Mouse (Mus musculus) thymus, postnatal 36 days (tissue): ENCODE data around the gene Tcf3.

Experiments used
- DNase-seq, 2 experiments: peaks; one replicate each; pipeline ENCODE4 v3.0.0; 2022; ENCODE audit warnings: mixed read lengths in 2 of 2

Tcf3 gene

GRCm38 (mm10) chr10:80436276-80436675 lies 2.8 kb upstream of the Tcf3 start:
- peak in 1 of 2 experiments; percentile 58 for DNase-seq

- DNase-seq = no peak
Observed at GRCm38 (mm10) chr10:80435764-80436163, 2.3 kb upstream of the Tcf3 start.

DNA sequence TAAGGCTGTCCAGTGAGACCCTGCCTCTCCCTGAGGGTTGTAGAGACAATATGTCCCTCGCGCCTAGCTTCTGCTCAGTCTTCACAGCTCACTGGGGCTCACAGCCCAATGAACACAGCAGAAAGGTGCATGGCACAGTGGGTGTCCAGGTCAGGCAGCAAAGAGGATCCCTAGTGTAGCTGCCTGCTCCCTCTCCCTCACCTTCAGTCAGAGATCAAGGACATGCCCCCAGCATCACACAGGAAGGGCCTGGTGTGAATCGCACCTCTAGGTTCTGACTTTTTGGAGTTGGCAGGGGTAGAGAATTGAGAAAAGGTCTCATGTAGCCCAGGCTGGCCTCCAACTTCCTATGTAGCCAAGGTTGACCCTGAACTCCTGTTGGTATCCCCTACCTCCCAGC lies 1.4 kb upstream of the Tcf3 start:
- DNase-seq = no peak

- DNase-seq = no peak
Observed at GRCm38 (mm10) chr10:80434233-80434592, 766 bp upstream of the Tcf3 start.

- DNase-seq = peak; percentile 59 to 77
Observed at GRCm38 (mm10) chr10:80432936-80433512, 423 bp downstream of the Tcf3 start.

- no peak for DNase-seq
Observed at GRCm38 (mm10) chr10:80432387-80432785, 1.1 kb downstream of the Tcf3 start.

DNA sequence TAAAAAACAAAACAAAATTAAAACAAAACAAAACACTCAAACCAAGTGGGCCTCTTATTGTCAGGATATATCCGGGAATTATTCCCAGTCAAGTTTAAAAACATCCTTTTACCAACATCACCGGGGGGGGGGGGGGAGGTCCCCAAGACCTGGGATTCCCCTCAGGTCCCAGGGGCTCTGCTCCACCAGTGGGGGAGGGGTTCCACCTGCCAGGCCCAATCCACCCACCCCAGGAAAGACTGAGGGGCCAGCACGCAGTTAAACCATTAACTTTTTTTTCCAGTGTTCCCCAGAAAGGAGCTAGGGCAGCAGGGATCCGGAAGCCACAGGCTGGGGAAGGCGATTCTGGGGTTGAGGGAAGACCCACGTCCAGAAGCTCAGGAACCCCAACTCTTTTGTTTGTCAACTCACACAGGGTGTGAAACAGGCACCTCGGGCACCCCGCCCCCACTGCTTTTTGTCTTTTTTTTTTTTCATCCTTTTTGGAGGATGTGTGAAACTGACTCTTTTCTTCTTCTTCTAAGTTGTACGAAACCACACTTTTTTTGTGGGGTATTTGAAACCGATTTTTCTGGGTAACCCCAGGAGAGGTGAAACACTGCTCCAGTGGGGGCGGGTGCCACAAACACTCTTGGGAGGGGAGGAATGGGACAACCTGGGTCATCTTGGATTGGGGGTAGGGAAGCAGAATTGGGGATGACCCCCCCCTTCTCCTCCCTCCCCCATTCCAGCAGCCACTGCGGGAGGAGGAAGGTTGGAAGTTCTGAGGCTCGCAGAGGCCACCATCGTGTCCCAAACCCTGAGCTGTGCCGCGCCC lies 1.7 kb downstream of the Tcf3 start:
- peak; percentile 55 to 61 for DNase-seq

- peak in 1 of 2 experiments; percentile 40 for DNase-seq
Observed at GRCm38 (mm10) chr10:80430375-80430980, 3.0 kb downstream of the Tcf3 start.

DNA sequence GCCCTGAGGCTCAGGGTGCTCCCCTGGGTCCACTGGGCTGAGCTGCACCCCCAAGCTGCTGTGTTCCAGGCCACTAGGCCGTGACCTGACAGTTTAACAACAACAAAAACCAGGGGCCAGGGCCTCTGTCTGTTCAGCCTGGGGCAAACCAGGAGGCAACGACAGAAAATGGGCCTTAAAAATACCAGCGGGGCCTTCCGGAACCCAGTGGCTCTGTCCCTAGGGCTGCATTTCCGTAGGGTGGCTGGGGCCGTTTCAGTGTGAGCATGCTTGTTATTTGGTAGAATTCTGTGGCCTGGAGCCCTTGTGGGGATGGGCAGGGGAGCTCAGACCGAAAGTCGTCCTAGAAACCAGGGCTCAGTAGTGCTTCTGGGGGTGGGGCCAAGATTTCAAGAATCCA lies 3.6 kb downstream of the Tcf3 start:
- DNase-seq = no peak

GRCm38 (mm10) chr10:80425041-80425440 lies 8.4 kb downstream of the Tcf3 start:
- no peak for DNase-seq

- DNase-seq = peak in 1 of 2 experiments; percentile 60
Observed at GRCm38 (mm10) chr10:80423562-80423961, 9.9 kb downstream of the Tcf3 start.

DNA sequence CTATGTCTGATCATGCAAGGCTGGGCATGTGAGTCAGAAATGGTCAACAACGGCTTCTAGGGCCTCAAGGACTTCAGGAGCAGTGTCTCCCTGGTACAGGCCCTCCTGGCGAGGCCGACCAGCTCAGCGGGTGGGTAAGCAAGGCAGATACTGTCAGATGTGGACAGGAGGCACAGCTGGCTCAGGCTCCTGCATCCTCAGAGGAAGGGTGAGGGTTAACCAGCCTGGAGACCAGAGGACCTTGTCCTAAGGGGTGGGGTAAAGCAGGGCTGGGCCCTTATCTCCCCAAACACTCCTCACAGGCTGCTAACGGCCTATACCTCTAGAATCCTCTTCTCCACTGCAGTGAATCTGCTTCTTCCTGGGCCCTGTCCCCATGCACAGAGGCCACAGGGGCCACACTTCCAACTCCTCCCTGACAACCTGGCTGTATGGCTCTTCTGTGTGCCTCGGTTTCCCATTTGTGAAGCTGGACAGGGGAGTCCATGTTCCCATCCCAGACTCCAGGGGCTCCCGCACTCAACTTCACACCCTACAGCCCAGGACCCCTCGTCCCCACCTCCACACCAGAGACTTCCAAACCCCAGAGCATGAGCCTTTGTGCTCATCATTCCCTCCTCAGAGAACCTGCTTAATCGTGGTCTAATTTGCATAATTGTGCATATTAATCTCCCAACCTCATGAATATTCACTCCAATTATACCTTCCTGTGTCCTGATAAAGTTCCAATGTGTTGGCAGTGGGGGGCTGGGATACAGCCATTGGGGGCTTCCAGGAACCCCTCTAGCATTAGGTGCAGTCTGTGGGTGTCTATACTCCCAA lies 11.6 kb downstream of the Tcf3 start:
- no peak for DNase-seq

GRCm38 (mm10) chr10:80421208-80421607 lies 12.2 kb downstream of the Tcf3 start:
- no peak for DNase-seq

DNA sequence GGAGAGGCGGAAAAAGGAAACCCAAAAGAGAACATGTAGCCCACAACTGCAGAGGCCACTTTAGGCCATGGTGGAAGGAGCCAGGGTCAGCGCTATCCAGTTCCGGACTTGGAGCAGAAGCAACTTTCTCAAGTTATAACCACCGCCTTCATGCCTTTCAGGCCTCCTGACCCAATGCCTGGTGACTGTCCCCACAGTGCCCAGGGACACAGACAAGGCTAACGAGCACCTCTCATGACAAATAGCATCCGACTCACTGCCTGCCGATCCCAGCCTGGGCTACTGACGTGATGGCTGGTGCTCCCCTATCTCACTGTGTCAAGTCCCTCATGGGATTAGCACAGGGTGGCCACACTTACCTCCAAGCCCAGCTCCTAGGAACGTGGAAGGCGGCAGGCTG lies 12.7 kb downstream of the Tcf3 start:
- DNase-seq = no peak

GRCm38 (mm10) chr10:80419419-80419818 lies 14.0 kb downstream of the Tcf3 start:
- no peak for DNase-seq

GRCm38 (mm10) chr10:80418311-80418710 lies 15.1 kb downstream of the Tcf3 start:
- no peak for DNase-seq

DNA sequence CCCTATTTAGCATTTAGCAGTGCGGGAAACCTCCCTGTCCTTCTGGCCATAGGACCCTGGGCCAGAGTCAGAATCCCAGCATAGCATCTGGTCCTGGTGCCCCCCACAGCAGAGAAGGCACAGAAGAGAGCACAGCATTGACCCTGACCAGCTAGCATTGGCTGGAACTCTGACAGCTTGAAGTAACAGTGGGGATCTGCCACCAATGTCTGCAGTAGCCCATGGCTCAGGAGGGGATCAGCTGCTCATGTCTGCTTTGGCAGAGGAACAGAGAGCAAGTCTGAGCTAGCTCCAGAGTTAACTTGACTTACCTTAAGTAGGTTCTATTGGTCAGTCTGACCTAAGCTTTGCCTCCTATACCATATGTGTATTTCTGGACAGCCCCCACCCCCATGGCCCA lies 15.6 kb downstream of the Tcf3 start:
- no peak for DNase-seq

DNA sequence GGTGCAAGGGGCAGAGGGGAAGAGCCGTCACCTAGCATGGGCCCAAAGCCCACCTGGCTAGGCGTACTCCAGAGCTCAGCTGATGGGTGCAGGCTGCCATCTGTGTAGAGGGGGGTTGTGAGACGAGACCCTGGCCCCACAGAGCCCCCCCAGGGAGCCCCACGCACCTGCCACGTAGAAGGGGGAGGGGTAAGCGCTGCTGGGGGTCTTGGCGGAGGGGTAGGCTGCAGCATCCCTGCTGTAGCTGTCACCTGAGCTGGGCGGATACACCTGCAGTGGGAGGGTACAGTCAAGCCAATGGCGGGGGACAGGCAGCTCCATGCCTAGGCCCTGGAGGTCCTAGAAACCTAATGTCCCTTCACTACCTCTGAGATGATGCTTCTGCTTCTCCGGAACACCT lies 16.1 kb downstream of the Tcf3 start:
- no peak for DNase-seq

DNA sequence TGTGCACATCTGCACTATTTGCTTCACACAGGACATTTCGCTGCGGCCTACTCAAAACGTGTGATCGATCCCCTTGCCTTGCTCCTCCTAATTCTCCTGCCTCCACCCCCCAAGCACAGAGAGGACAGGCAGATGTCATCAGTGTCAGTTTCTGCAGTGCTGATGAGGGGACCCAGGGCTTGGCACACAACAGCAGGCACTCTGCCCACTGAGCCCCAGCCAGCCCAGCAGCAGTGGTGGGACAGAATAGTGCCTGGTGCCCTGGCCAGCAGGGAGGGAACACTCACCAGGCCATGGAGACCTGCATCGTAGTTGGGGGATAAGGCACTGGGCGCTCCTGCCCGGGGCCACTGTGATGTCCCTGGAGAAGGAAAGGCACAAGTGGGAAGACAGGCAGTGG lies 17.9 kb downstream of the Tcf3 start:
- no peak for DNase-seq

- peak in 1 of 2 experiments; percentile 22 for DNase-seq
Observed at GRCm38 (mm10) chr10:80412656-80413541, 20.5 kb downstream of the Tcf3 start.

GRCm38 (mm10) chr10:80407924-80408323 lies 25.5 kb downstream of the Tcf3 start:
- no peak for DNase-seq
